Mouse (Mus musculus) WW6 (cell line): Measurements from ENCODE around the gene Fbxw21.

Source experiments
- DNase-seq: peaks from one replicate; pipeline ENCODE4 v3.0.0-alpha.2; 2013; ENCODE audit warnings: low read depth, low spot score

Fbxw21 gene

GRCm38 (mm10) chr9:109090446-109090845 is 71.4 kb downstream of the Fbxw21 start:
- DNase-seq: no peak
